Mouse (Mus musculus): ENCODE data around the gene Ice2.

- TF ChIP-seq MYOG (IDR thresholded peaks at IDR 0.05; ENCODE audit: control insufficient read depth in 1 of 3, insufficient read depth in 1 of 3, insufficient read length in 2 of 3, low read depth in 2 of 3) (no peak), POLR2A (IDR thresholded peaks at IDR 0.05; ENCODE audit: insufficient read length, low read depth) (no peak), MYOD1 (IDR thresholded peaks at IDR 0.05; ENCODE audit: control insufficient read depth in 1 of 3, insufficient read length in 2 of 3, low read depth in 2 of 3) (no peak)
These were observed 79.6 kb downstream of the Ice2 start for GRCm38 (mm10) chr9:69477195-69477823.

All from myocyte (in vitro differentiated cells).